ENCODE assay signal across 8 mouse cellular contexts in genomic region chr1:177794866-177795265, GRCm38 (mm10). TPM values are rescaled to one million over a fixed set of nuclear protein-coding genes. Genes with fewer than 3 reads are reported as not detected.
DNase-seq lines count a peak whose midpoint lies in the region; ATAC-seq and TF ChIP-seq lines count a peak whose summit lies in the region.

No protein-coding gene starts in this region.

- H3K36me3 ChIP-seq in heart, adult 2 months (ENCODE audit: control insufficient read depth, insufficient read depth, low read length), result peaks cover 5% of the 10 kb centered on the region
- H3K36me3 ChIP-seq in ES-E14 (ENCODE audit: control insufficient read depth, insufficient read depth, low read length, poor library complexity, severe bottlenecking), result no peaks in the 10 kb centered on the region
- H3K36me3 ChIP-seq in forebrain, embryonic 12.5 days (replicated peaks), result no peaks in the 10 kb centered on the region
- no peaks in the 10 kb centered on the region for H3K36me3 ChIP-seq in kidney, postnatal 0 days (ENCODE audit: insufficient read depth, low read length)
- no peaks in the 10 kb centered on the region for H3K36me3 ChIP-seq in midbrain, postnatal 0 days (ENCODE audit: insufficient read depth, low read length)

- ATAC-seq in forebrain, embryonic 12.5 days (ENCODE audit: low FRiP score), result no peak
- ATAC-seq in kidney, postnatal 0 days (replicated peaks; ENCODE audit: low FRiP score, low read depth), result no peak
- no peak for ATAC-seq in midbrain, postnatal 0 days (ENCODE audit: low FRiP score)

- no peak for TF ChIP-seq POLR2A in heart, adult 2 months (IDR thresholded peaks at IDR 0.05; ENCODE audit: insufficient read depth, low read depth, low read length)

- H3K27ac ChIP-seq in heart, adult 2 months, result peak overlapping the region; percentile 83; the same call in 1 of the 2 replicates
- H3K27ac ChIP-seq in ES-E14 (ENCODE audit: insufficient read depth, low read depth, low read length, poor library complexity, severe bottlenecking), result no peak overlapping the region
- H3K27ac ChIP-seq in forebrain, embryonic 12.5 days, result no peak overlapping the region
- H3K27ac ChIP-seq in kidney, postnatal 0 days, result peak overlapping the region; percentile 70
- no peak overlapping the region for H3K27ac ChIP-seq in midbrain, postnatal 0 days (ENCODE audit: low read depth, low read length)

- DNase-seq in heart, adult 2 months, result peak; percentile 6 to 19
- no peak for DNase-seq in heart, postnatal 4 days
- no peak for DNase-seq in ES-E14 (ENCODE audit: low read depth, low spot score)
- DNase-seq in kidney, postnatal 0 days (ENCODE audit: low spot score), result peak; percentile 11
- no peak for DNase-seq in midbrain, postnatal 0 days (ENCODE audit: low spot score)
- DNase-seq in right cerebral cortex, postnatal 25 days, result no peak
- no peak for DNase-seq in ovary, postnatal 10 days (ENCODE audit: low spot score)

- WGBS in heart, adult 2 months, result 27% methylated on average over 8 of the region's 8 CpGs
- 9% methylated on average over 8 of the region's 8 CpGs for WGBS in forebrain, embryonic 12.5 days
- WGBS in kidney, postnatal 0 days, result 5% methylated on average over 8 of the region's 8 CpGs
- 8% methylated on average over 8 of the region's 8 CpGs for WGBS in midbrain, postnatal 0 days

- no peak for TF ChIP-seq EP300 in heart, adult 2 months (IDR thresholded peaks at IDR 0.05; ENCODE audit: insufficient read depth, low read depth, low read length)

- H3K9me3 ChIP-seq in ES-E14 (ENCODE audit: control insufficient read depth, insufficient read depth, low read depth, low read length), result no peaks in the 10 kb centered on the region
- no peaks in the 10 kb centered on the region for H3K9me3 ChIP-seq in forebrain, embryonic 12.5 days
- H3K9me3 ChIP-seq in kidney, postnatal 0 days (replicated peaks; ENCODE audit: low read length), result no peaks in the 10 kb centered on the region; the same call in 1 of the 2 replicates
- no peaks in the 10 kb centered on the region for H3K9me3 ChIP-seq in midbrain, postnatal 0 days (ENCODE audit: low read length)

- in situ Hi-C loops in ES-E14 (cut with MboI; ENCODE audit: low sequenced_read_pairs in 2 of 2, unreplicated experiment in 2 of 2), result no loop called here

- peak overlapping the region; percentile 67 for H3K4me2 ChIP-seq in forebrain, embryonic 12.5 days
- peak overlapping the region; percentile 74 for H3K4me2 ChIP-seq in kidney, postnatal 0 days (ENCODE audit: low read length)
- peak overlapping the region; percentile 68 for H3K4me2 ChIP-seq in midbrain, postnatal 0 days (ENCODE audit: low read depth, low read length, poor library complexity, severe bottlenecking)

- no peak overlapping the region for H3K9ac ChIP-seq in heart, adult 2 months (ENCODE audit: low read depth, low read length)
- peak overlapping the region; percentile 71 for H3K9ac ChIP-seq in ES-E14 (ENCODE audit: insufficient read depth, low read depth, low read length, poor library complexity, severe bottlenecking)
- H3K9ac ChIP-seq in forebrain, embryonic 12.5 days, result peak overlapping the region; percentile 47; the same call in 1 of the 2 replicates
- H3K9ac ChIP-seq in kidney, postnatal 0 days (ENCODE audit: low read depth, low read length), result peak overlapping the region; percentile 89
- H3K9ac ChIP-seq in midbrain, postnatal 0 days (replicated peaks; ENCODE audit: low read length, poor library complexity, severe bottlenecking), result 0 out of 2 replicates have a peak overlapping the region, but pooled peaks have one; percentile 39

- no peaks in the 10 kb centered on the region for H3K27me3 ChIP-seq in heart, adult 2 months (ENCODE audit: control insufficient read depth, insufficient read depth, low read length)
- H3K27me3 ChIP-seq in forebrain, embryonic 12.5 days, result no peaks in the 10 kb centered on the region
- H3K27me3 ChIP-seq in kidney, postnatal 0 days (ENCODE audit: insufficient read depth, low read length), result no peaks in the 10 kb centered on the region
- H3K27me3 ChIP-seq in midbrain, postnatal 0 days (ENCODE audit: insufficient read depth, low read length), result no peaks in the 10 kb centered on the region

- peak overlapping the region; percentile 82 for H3K4me3 ChIP-seq in heart, adult 2 months
- peak overlapping the region; percentile 95 to 98 for H3K4me3 ChIP-seq in ES-E14 (ENCODE audit: insufficient read depth in 1 of 2, low read depth in 1 of 2, low read length in 2 of 2, poor library complexity in 1 of 2, severe bottlenecking in 1 of 2)
- H3K4me3 ChIP-seq in forebrain, embryonic 12.5 days (replicated peaks), result peak overlapping the region; percentile 82
- peak overlapping the region; percentile 92 for H3K4me3 ChIP-seq in kidney, postnatal 0 days (replicated peaks; ENCODE audit: low read depth, low read length)
- peak overlapping the region; percentile 66 for H3K4me3 ChIP-seq in midbrain, postnatal 0 days (ENCODE audit: low read depth, low read length)

- intact Hi-C loops in heart, adult 2 months (cut with DNase I), result loop anchor here (5.0 to 10.0 kb wide), 3 partner anchors 187 to 610 kb away; partner anchors contain the start of genes Catspere2, Desi2 and Efcab2

- 0 out of 2 replicates have a peak, but pooled peaks cover 1% of the 10 kb centered on the region for H3K79me2 ChIP-seq in heart, adult 2 months (replicated peaks; ENCODE audit: control insufficient read depth, insufficient read depth, low read length)

- TF ChIP-seq CTCF in heart, adult 2 months (IDR thresholded peaks at IDR 0.05), result no peak
- no peak for TF ChIP-seq CTCF in kidney, postnatal 0 days (IDR thresholded peaks at IDR 0.05; ENCODE audit: low read depth)
- no peak for TF ChIP-seq CTCF in midbrain, postnatal 0 days (IDR thresholded peaks at IDR 0.05)

- H3K4me1 ChIP-seq in heart, adult 2 months (ENCODE audit: control insufficient read depth, insufficient read depth, low read length), result peaks cover 6% of the 10 kb centered on the region
- H3K4me1 ChIP-seq in ES-E14 (ENCODE audit: control insufficient read depth in 2 of 2, insufficient read depth in 2 of 2, low read length in 2 of 2, poor library complexity in 1 of 2), result peaks cover 2 to 8% of the 10 kb centered on the region in 2 experiments; a peak in 3 of 4 replicates
- H3K4me1 ChIP-seq in forebrain, embryonic 12.5 days, result peaks cover 16% of the 10 kb centered on the region
- H3K4me1 ChIP-seq in kidney, postnatal 0 days (replicated peaks; ENCODE audit: insufficient read depth, low read length), result peaks cover 4% of the 10 kb centered on the region
- no peaks in the 10 kb centered on the region; the same call in 1 of the 2 replicates for H3K4me1 ChIP-seq in midbrain, postnatal 0 days (ENCODE audit: insufficient read depth, low read length)

TF ChIP-seq in ES-E14, 5 proteins besides CTCF, POLR2A, EP300 and RAD21:
- TF ChIP-seq CHD2 (IDR thresholded peaks at IDR 0.05; ENCODE audit: low read depth, low read length) (no peak), HCFC1 (IDR thresholded peaks at IDR 0.05; ENCODE audit: borderline replicate concordance, insufficient read depth, low read length) (no peak), ZC3H11A (IDR thresholded peaks at IDR 0.05; ENCODE audit: borderline replicate concordance, low read depth, low read length) (no peak), ZNF384 (IDR thresholded peaks at IDR 0.05; ENCODE audit: low read depth, low read length) (no peak), MAFK (IDR thresholded peaks at IDR 0.05; ENCODE audit: insufficient read depth, low read depth, low read length) (no peak)

RNA-seq across cellular contexts. Expression of gene Adss, which starts 1.4 kb away (rescaled TPM):
- 1 to 10 TPM; 6.6 to 7.8 TPM for total RNA-seq in heart, adult 2 months (2021)
- polyA plus RNA-seq in heart, adult 2 months (2012; rRNA removed), result 4.3 and 6.6 TPM in 2 replicates
- 10 to 100 TPM; 24.7 to 24.9 TPM for total RNA-seq in heart, postnatal 4 days (2021)
- total RNA-seq in ES-E14 (2012; rRNA removed), result 63.7 and 96.9 TPM in 2 replicates
- 47.0 and 49.4 TPM in 2 replicates for polyA plus RNA-seq in forebrain, embryonic 12.5 days (2016; fragmentation: Nextera tagmentation; extraction: Ambion mirVana)
- polyA plus RNA-seq in kidney, postnatal 0 days (2015; fragmentation: Nextera tagmentation; extraction: Ambion mirVana), result 51.1 and 53.5 TPM in 2 replicates
- total RNA-seq in midbrain, postnatal 0 days (2014; rRNA removed), result 62.9 and 81.3 TPM in 2 replicates
- 49.6 and 52.6 TPM in 2 replicates for polyA plus RNA-seq in midbrain, postnatal 0 days (2015; fragmentation: Nextera tagmentation; extraction: Ambion mirVana)

Comparison
In these comparisons a context has a peak if more than half of its experiments do, and no peak if none do; other contexts are left out.
1. DNase-seq: peak in heart, adult 2 months (2 of 2) and kidney, postnatal 0 days (single experiment); none in heart, postnatal 4 days (single experiment), ES-E14 (single experiment), midbrain, postnatal 0 days (single experiment), right cerebral cortex, postnatal 25 days (single experiment) and ovary, postnatal 10 days (single experiment).
2. H3K27ac ChIP-seq: peak in heart, adult 2 months (single experiment) and kidney, postnatal 0 days (single experiment); none in ES-E14 (single experiment), forebrain, embryonic 12.5 days (single experiment) and midbrain, postnatal 0 days (single experiment).
3. Peak in every context shown above with its lines, with median percentiles within 50 percentile points of each other: H3K4me3 ChIP-seq and H3K4me2 ChIP-seq.